Mouse (Mus musculus) erythroblast, embryonic 14.5 days (primary cell): ENCODE measurements around the gene 4930442H23Rik. TPM values are rescaled to one million over a fixed set of nuclear protein-coding genes. Genes with fewer than 3 reads are reported as not detected.
A peak's percentile ranks its signal among the peaks of the same experiment; 100 is the strongest.

Source experiments
- H3K27me3 ChIP-seq: 2 replicates; pipeline ENCODE4 v1.6.1; 2012; ENCODE audit warnings: inconsistent platforms; ENCODE audit not compliant: control insufficient read depth
- H3K36me3 ChIP-seq: 2 replicates; pipeline ENCODE4 v1.6.1; 2012; ENCODE audit warnings: mild to moderate bottlenecking, inconsistent platforms; ENCODE audit not compliant: control insufficient read depth
- H3K4me1 ChIP-seq: 2 replicates; pipeline ENCODE4 v1.6.1; 2012; ENCODE audit warnings: inconsistent platforms; ENCODE audit not compliant: control insufficient read depth
- H3K4me3 ChIP-seq: replicated peaks from 2 replicates; pipeline ENCODE3; 2012; ENCODE audit warnings: moderate library complexity, mild to moderate bottlenecking, inconsistent platforms
- H3K9me3 ChIP-seq: 2 replicates; pipeline ENCODE4 v1.6.1; 2012; ENCODE audit warnings: low read length, inconsistent platforms, mixed read lengths; ENCODE audit not compliant: control insufficient read depth
- GATA1 ChIP-seq: IDR thresholded peaks from 2 replicates; pipeline ENCODE4 v1.6.1; 2012; ENCODE audit warnings: low read length, inconsistent platforms, mixed read lengths
- TAL1 ChIP-seq: IDR thresholded peaks from 3 replicates; pipeline ENCODE4 v1.6.1; 2012; ENCODE audit warnings: low read length, inconsistent platforms, mixed read lengths
- polyA plus RNA-seq: library from polyadenylated mRNA; stranded (reverse); fragments of >175 nt; gene quantifications from 2 replicates; pipeline ENCODE4 v1.2.3, GENCODE M21; 2012

Gene 4930442H23Rik
- polyA plus RNA-seq, 1 experiment = not detected

GRCm38 (mm10) chr10:81143845-81144437 lies 39.7 kb downstream of the 4930442H23Rik start:
- H3K4me3 ChIP-seq = no peak overlapping the region
- H3K27me3 ChIP-seq = peaks cover 6% of the 10 kb centered on the region; the same call in 1 of the 2 replicates
- peaks cover 85% of the 10 kb centered on the region for H3K4me1 ChIP-seq
- H3K36me3 ChIP-seq = peaks cover 100% of the 10 kb centered on the region
- TF ChIP-seq TAL1 (no peak), GATA1 (no peak)
- peaks cover 63% of the 10 kb centered on the region for H3K9me3 ChIP-seq

- Histone ChIP-seq H3K36me3 (peaks cover 100% of the 10 kb centered on the region), H3K27me3 (peaks cover 6% of the 10 kb centered on the region; the same call in 1 of the 2 replicates), H3K4me1 (peaks cover 93% of the 10 kb centered on the region), H3K9me3 (peaks cover 56% of the 10 kb centered on the region), H3K4me3 (no peak overlapping the region)
- TF ChIP-seq TAL1 = no peak
- no peak for TF ChIP-seq GATA1
These were observed 40.5 kb downstream of the 4930442H23Rik start for GRCm38 (mm10) chr10:81143157-81143633.

- H3K4me3 ChIP-seq = no peak overlapping the region
- peaks cover 91% of the 10 kb centered on the region for H3K4me1 ChIP-seq
- peaks cover 97% of the 10 kb centered on the region for H3K36me3 ChIP-seq
These were observed 41.1 kb downstream of the 4930442H23Rik start for GRCm38 (mm10) chr10:81142551-81142981.

GRCm38 (mm10) chr10:81141455-81142210 lies 42.0 kb downstream of the 4930442H23Rik start:
- Histone ChIP-seq H3K4me1 (peaks cover 85% of the 10 kb centered on the region), H3K27me3 (no peaks in the 10 kb centered on the region; the same call in 1 of the 2 replicates), H3K4me3 (peak overlapping the region; percentile 89), H3K9me3 (peaks cover 40% of the 10 kb centered on the region), H3K36me3 (peaks cover 87% of the 10 kb centered on the region)
- no peak for TF ChIP-seq TAL1
- TF ChIP-seq GATA1 = no peak

More at GRCm38 (mm10) chr10:81142551-81142981, 41.1 kb downstream of the 4930442H23Rik start:
- no peaks in the 10 kb centered on the region; the same call in 1 of the 2 replicates for H3K27me3 ChIP-seq
- TF ChIP-seq GATA1 (no peak), TAL1 (no peak)
- peaks cover 50% of the 10 kb centered on the region for H3K9me3 ChIP-seq

- peaks cover 78% of the 10 kb centered on the region for H3K4me1 ChIP-seq
- no peak for TF ChIP-seq GATA1
- no peak for TF ChIP-seq TAL1
- H3K4me3 ChIP-seq = peak overlapping the region; percentile 89
- peaks cover 34% of the 10 kb centered on the region for H3K9me3 ChIP-seq
- H3K27me3 ChIP-seq = no peaks in the 10 kb centered on the region; the same call in 1 of the 2 replicates
- peaks cover 80% of the 10 kb centered on the region for H3K36me3 ChIP-seq
These were observed 42.8 kb downstream of the 4930442H23Rik start for GRCm38 (mm10) chr10:81140717-81141454.

- peaks cover 71% of the 10 kb centered on the region for H3K36me3 ChIP-seq
- TF ChIP-seq GATA1 (no peak), TAL1 (no peak)
- H3K4me1 ChIP-seq = peaks cover 78% of the 10 kb centered on the region
- peak overlapping the region; percentile 89 for H3K4me3 ChIP-seq
- H3K9me3 ChIP-seq = peaks cover 26% of the 10 kb centered on the region
- no peaks in the 10 kb centered on the region; the same call in 1 of the 2 replicates for H3K27me3 ChIP-seq
These were observed 43.6 kb downstream of the 4930442H23Rik start for GRCm38 (mm10) chr10:81140005-81140404.

GRCm38 (mm10) chr10:81139529-81139846 lies 44.2 kb downstream of the 4930442H23Rik start:
- TF ChIP-seq TAL1 (no peak), GATA1 (no peak)
- Histone ChIP-seq H3K4me3 (peak overlapping the region; percentile 89), H3K9me3 (peaks cover 21% of the 10 kb centered on the region), H3K36me3 (peaks cover 66% of the 10 kb centered on the region), H3K4me1 (peaks cover 78% of the 10 kb centered on the region), H3K27me3 (no peaks in the 10 kb centered on the region; the same call in 1 of the 2 replicates)

GRCm38 (mm10) chr10:81138821-81139528 lies 44.7 kb downstream of the 4930442H23Rik start:
- peaks cover 78% of the 10 kb centered on the region for H3K4me1 ChIP-seq
- peak overlapping the region; percentile 89 for H3K4me3 ChIP-seq
- peaks cover 16% of the 10 kb centered on the region for H3K9me3 ChIP-seq
- TF ChIP-seq GATA1 (no peak), TAL1 (no peak)
- H3K36me3 ChIP-seq = peaks cover 61% of the 10 kb centered on the region
- no peaks in the 10 kb centered on the region; the same call in 1 of the 2 replicates for H3K27me3 ChIP-seq
